Mouse (Mus musculus): Measurements from ENCODE around the gene Hist1h1b. TPM values are rescaled to one million over a fixed set of nuclear protein-coding genes. Genes with fewer than 3 reads are reported as not detected.

The Hist1h1b gene
- 0.23 and 1.3 TPM in 2 replicates for polyA plus RNA-seq (2012; rRNA removed; ENCODE audit: low replicate concordance)

GRCm38 (mm10) chr13:21779767-21780731 is at the start of gene Hist1h1b:
TSS of gene Hist1h1b (minus strand) at chr13:21780625.

GRCm38 (mm10) chr13:21811539-21811938 is 31.1 kb upstream of the Hist1h1b start, which contains the start of gene Hist1h4m:
TSS of gene Hist1h4m (plus strand) at chr13:21811746.

GRCm38 (mm10) chr13:21810073-21810472 is 29.6 kb upstream of the Hist1h1b start, which contains the start of the genes Hist1h2bq and Hist1h2ao:
TSS of gene Hist1h2bq (minus strand) at chr13:21810197.
TSS of gene Hist1h2ao (plus strand) at chr13:21810465.

GRCm38 (mm10) chr13:21786899-21787629 is 6.6 kb upstream of the Hist1h1b start, which contains the start of the genes Hist1h2an and Hist1h2bp:
TSS of gene Hist1h2an (minus strand) at chr13:21787218.
TSS of gene Hist1h2bp (plus strand) at chr13:21787461.

GRCm38 (mm10) chr13:21783255-21783617 is 2.8 kb upstream of the Hist1h1b start, which contains the start of gene Hist1h3i:
TSS of gene Hist1h3i (minus strand) at chr13:21783370.

GRCm38 (mm10) chr13:21753524-21754285 is 26.7 kb downstream of the Hist1h1b start, which contains the start of the genes Hist1h2ak and Hist1h2bn:
TSS of gene Hist1h2ak (minus strand) at chr13:21753827.
TSS of gene Hist1h2bn (plus strand) at chr13:21754123.

GRCm38 (mm10) chr13:21750159-21751017 is 30.0 kb downstream of the Hist1h1b start, which contains the start of gene Hist1h4k:
TSS of gene Hist1h4k (minus strand) at chr13:21750505.

GRCm38 (mm10) chr13:21734906-21735767 is 45.3 kb downstream of the Hist1h1b start, which contains the start of gene Hist1h4j:
TSS of gene Hist1h4j (plus strand) at chr13:21735064.

Other genes starting within 250 kb of the Hist1h1b start
- 4.9 and 7.2 TPM in 2 replicates for gene Zkscan8, start 249.5 kb downstream of the Hist1h1b start, polyA plus RNA-seq (2012; rRNA removed; ENCODE audit: low replicate concordance)
- not detected in 2 replicates for gene Olfr1366, start 237.8 kb downstream of the Hist1h1b start, polyA plus RNA-seq (2012; rRNA removed; ENCODE audit: low replicate concordance)
- gene Olfr1535, start 220.7 kb downstream of the Hist1h1b start, polyA plus RNA-seq (2012; rRNA removed; ENCODE audit: low replicate concordance), result not detected in 2 replicates
- gene Olfr1364, start 198.9 kb downstream of the Hist1h1b start, polyA plus RNA-seq (2012; rRNA removed; ENCODE audit: low replicate concordance), result not detected in 2 replicates
- not detected in 2 replicates for gene Olfr1362, start 166.6 kb downstream of the Hist1h1b start, polyA plus RNA-seq (2012; rRNA removed; ENCODE audit: low replicate concordance)
- gene Olfr11, start 138.1 kb downstream of the Hist1h1b start, polyA plus RNA-seq (2012; rRNA removed; ENCODE audit: low replicate concordance), result 0.04 TPM in 1 of 2 replicates, not detected in the other
- gene Olfr1361, start 117.2 kb downstream of the Hist1h1b start, polyA plus RNA-seq (2012; rRNA removed; ENCODE audit: low replicate concordance), result not detected in 2 replicates
- not detected in 2 replicates for gene Olfr1360, start 103.2 kb downstream of the Hist1h1b start, polyA plus RNA-seq (2012; rRNA removed; ENCODE audit: low replicate concordance)
- not detected in 2 replicates for gene Olfr1359, start 82.5 kb downstream of the Hist1h1b start, polyA plus RNA-seq (2012; rRNA removed; ENCODE audit: low replicate concordance)
- gene Hist1h2bl, start 64.5 kb downstream of the Hist1h1b start, polyA plus RNA-seq (2012; rRNA removed; ENCODE audit: low replicate concordance), result 2.6 and 3.2 TPM in 2 replicates
- 1.7 and 10.5 TPM in 2 replicates for gene Hist1h2ai, start 64.2 kb downstream of the Hist1h1b start, polyA plus RNA-seq (2012; rRNA removed; ENCODE audit: low replicate concordance)
- gene Hist1h3h, start 63.0 kb downstream of the Hist1h1b start, polyA plus RNA-seq (2012; rRNA removed; ENCODE audit: low replicate concordance), result 2.7 and 33.5 TPM in 2 replicates
- 0.42 and 2.3 TPM in 2 replicates for gene Hist1h2bm, start 58.6 kb downstream of the Hist1h1b start, polyA plus RNA-seq (2012; rRNA removed; ENCODE audit: low replicate concordance)
- 0.50 and 4.8 TPM in 2 replicates for gene Hist1h4j, start 45.6 kb downstream of the Hist1h1b start, polyA plus RNA-seq (2012; rRNA removed; ENCODE audit: low replicate concordance)
- 2.1 and 39.6 TPM in 2 replicates for gene Hist1h4k, start 30.1 kb downstream of the Hist1h1b start, polyA plus RNA-seq (2012; rRNA removed; ENCODE audit: low replicate concordance)
- gene Hist1h2ak, start 26.8 kb downstream of the Hist1h1b start, polyA plus RNA-seq (2012; rRNA removed; ENCODE audit: low replicate concordance), result 9.2 TPM in 1 of 2 replicates, not detected in the other
- 5.6 and 6.6 TPM in 2 replicates for gene Hist1h2bn, start 26.5 kb downstream of the Hist1h1b start, polyA plus RNA-seq (2012; rRNA removed; ENCODE audit: low replicate concordance)
- gene Hist1h3i, start 2.7 kb upstream of the Hist1h1b start, polyA plus RNA-seq (2012; rRNA removed; ENCODE audit: low replicate concordance), result 0.97 and 14.0 TPM in 2 replicates
- gene Hist1h2an, start 6.6 kb upstream of the Hist1h1b start, polyA plus RNA-seq (2012; rRNA removed; ENCODE audit: low replicate concordance), result 1.2 and 8.9 TPM in 2 replicates
- gene Hist1h2bp, start 6.8 kb upstream of the Hist1h1b start, polyA plus RNA-seq (2012; rRNA removed; ENCODE audit: low replicate concordance), result 1.2 and 1.7 TPM in 2 replicates
- gene Hist1h2bq, start 29.6 kb upstream of the Hist1h1b start, polyA plus RNA-seq (2012; rRNA removed; ENCODE audit: low replicate concordance), result 7.2 and 42.8 TPM in 2 replicates
- not detected in 2 replicates for gene Hist1h2ao, start 29.8 kb upstream of the Hist1h1b start, polyA plus RNA-seq (2012; rRNA removed; ENCODE audit: low replicate concordance)
- not detected in 2 replicates for gene Hist1h4m, start 31.1 kb upstream of the Hist1h1b start, polyA plus RNA-seq (2012; rRNA removed; ENCODE audit: low replicate concordance)
- gene Hist1h4n, start 51.6 kb upstream of the Hist1h1b start, polyA plus RNA-seq (2012; rRNA removed; ENCODE audit: low replicate concordance), result 8.8 and 27.8 TPM in 2 replicates
- gene Hist1h2ap, start 52.9 kb upstream of the Hist1h1b start, polyA plus RNA-seq (2012; rRNA removed; ENCODE audit: low replicate concordance), result 10.9 and 185 TPM in 2 replicates
- gene Hist1h2br, start 53.1 kb upstream of the Hist1h1b start, polyA plus RNA-seq (2012; rRNA removed; ENCODE audit: low replicate concordance), result 2.6 and 36.8 TPM in 2 replicates
- gene Zfp184, start 164.5 kb upstream of the Hist1h1b start, polyA plus RNA-seq (2012; rRNA removed; ENCODE audit: low replicate concordance), result 0.59 and 3.6 TPM in 2 replicates
- not detected in 2 replicates for gene Pom121l2, start 200.6 kb upstream of the Hist1h1b start, polyA plus RNA-seq (2012; rRNA removed; ENCODE audit: low replicate concordance)
- 1.0 TPM in 1 of 2 replicates, not detected in the other for gene Prss16, start 229.1 kb upstream of the Hist1h1b start, polyA plus RNA-seq (2012; rRNA removed; ENCODE audit: low replicate concordance)